Mouse (Mus musculus): ENCODE data around the gene Ptov1. TPM values are rescaled to one million over a fixed set of nuclear protein-coding genes. Genes with fewer than 3 reads are reported as not detected.

The Ptov1 gene
- polyA plus RNA-seq, 2 experiments: 471 to 751 TPM

GRCm38 (mm10) chr7:44835373-44836015 lies 34.1 kb downstream of the Ptov1 start:
- DNase-seq (ENCODE audit: low spot score) (no peak), ATAC-seq (ENCODE audit: low FRiP score, low read depth) (no peak)
- Histone ChIP-seq H3K9ac (ENCODE audit: low read depth, low read length, severe bottlenecking) (no peak overlapping the region), H3K27me3 (ENCODE audit: control insufficient read depth, insufficient read depth, low read length) (peaks cover 19% of the 10 kb centered on the region; the same call in 1 of the 2 replicates), H3K36me3 (ENCODE audit: control insufficient read depth, insufficient read depth, low read length) (peaks cover 25% of the 10 kb centered on the region), H3K9me3 (ENCODE audit: control insufficient read depth, low read length) (no peaks in the 10 kb centered on the region), H3K4me3 (replicated peaks; ENCODE audit: low read length) (no peak overlapping the region), H3K4me2 (replicated peaks; ENCODE audit: low read depth, low read length, severe bottlenecking) (no peak overlapping the region), H3K4me1 (ENCODE audit: control insufficient read depth, insufficient read depth, low read length) (peaks cover 7% of the 10 kb centered on the region; the same call in 1 of the 2 replicates), H3K27ac (replicated peaks; ENCODE audit: low read depth, low read length) (no peak overlapping the region)
- no peak for TF ChIP-seq POLR2A (IDR thresholded peaks at IDR 0.05; ENCODE audit: borderline replicate concordance, extremely low read depth, insufficient read depth, insufficient read length)
- 92% methylated on average over 1 of the region's 1 CpGs for WGBS

- ATAC-seq (ENCODE audit: low FRiP score, low read depth) (no peak), DNase-seq (ENCODE audit: low spot score) (peak; percentile 50)
- Histone ChIP-seq H3K4me3 (replicated peaks; ENCODE audit: low read length) (no peak overlapping the region), H3K27me3 (ENCODE audit: control insufficient read depth, insufficient read depth, low read length) (no peaks in the 10 kb centered on the region), H3K4me1 (ENCODE audit: control insufficient read depth, insufficient read depth, low read length) (no peaks in the 10 kb centered on the region), H3K27ac (replicated peaks; ENCODE audit: low read depth, low read length) (no peak overlapping the region), H3K9me3 (ENCODE audit: control insufficient read depth, low read length) (no peaks in the 10 kb centered on the region), H3K4me2 (replicated peaks; ENCODE audit: low read depth, low read length, severe bottlenecking) (no peak overlapping the region), H3K9ac (ENCODE audit: low read depth, low read length, severe bottlenecking) (no peak overlapping the region), H3K36me3 (ENCODE audit: control insufficient read depth, insufficient read depth, low read length) (peaks cover 48% of the 10 kb centered on the region)
- 43% methylated on average over 4 of the region's 4 CpGs for WGBS
- no peak for TF ChIP-seq POLR2A (IDR thresholded peaks at IDR 0.05; ENCODE audit: borderline replicate concordance, extremely low read depth, insufficient read depth, insufficient read length)
Observed at GRCm38 (mm10) chr7:44832763-44833162, 36.8 kb downstream of the Ptov1 start.

- peaks cover 45% of the 10 kb centered on the region for H3K36me3 ChIP-seq (ENCODE audit: control insufficient read depth, insufficient read depth, low read length)
- no peak for DNase-seq (ENCODE audit: low spot score)
- no peaks in the 10 kb centered on the region; the same call in 1 of the 2 replicates for H3K4me1 ChIP-seq (ENCODE audit: control insufficient read depth, insufficient read depth, low read length)
- no peak overlapping the region for H3K4me3 ChIP-seq (replicated peaks; ENCODE audit: low read length)
- 85% methylated on average over 5 of the region's 5 CpGs for WGBS
- H3K9me3 ChIP-seq (ENCODE audit: control insufficient read depth, low read length): no peaks in the 10 kb centered on the region
- no peak overlapping the region for H3K27ac ChIP-seq (replicated peaks; ENCODE audit: low read depth, low read length)
- no peak for TF ChIP-seq POLR2A (IDR thresholded peaks at IDR 0.05; ENCODE audit: borderline replicate concordance, extremely low read depth, insufficient read depth, insufficient read length)
- no peak overlapping the region for H3K9ac ChIP-seq (ENCODE audit: low read depth, low read length, severe bottlenecking)
- H3K4me2 ChIP-seq (replicated peaks; ENCODE audit: low read depth, low read length, severe bottlenecking): no peak overlapping the region
- H3K27me3 ChIP-seq (ENCODE audit: control insufficient read depth, insufficient read depth, low read length): no peaks in the 10 kb centered on the region
- no peak for ATAC-seq (ENCODE audit: low FRiP score, low read depth)
Observed at GRCm38 (mm10) chr7:44828706-44829105, 40.9 kb downstream of the Ptov1 start.

GRCm38 (mm10) chr7:44826771-44827170 lies 42.8 kb downstream of the Ptov1 start:
- H3K4me1 ChIP-seq (ENCODE audit: control insufficient read depth, insufficient read depth, low read length): no peaks in the 10 kb centered on the region; the same call in 1 of the 2 replicates
- peaks cover 40% of the 10 kb centered on the region for H3K36me3 ChIP-seq (ENCODE audit: control insufficient read depth, insufficient read depth, low read length)
- no peak overlapping the region for H3K4me3 ChIP-seq (replicated peaks; ENCODE audit: low read length)
- no peak overlapping the region for H3K27ac ChIP-seq (replicated peaks; ENCODE audit: low read depth, low read length)
- H3K9me3 ChIP-seq (ENCODE audit: control insufficient read depth, low read length): no peaks in the 10 kb centered on the region
- DNase-seq (ENCODE audit: low spot score) (no peak), ATAC-seq (ENCODE audit: low FRiP score, low read depth) (no peak)
- H3K4me2 ChIP-seq (replicated peaks; ENCODE audit: low read depth, low read length, severe bottlenecking): no peak overlapping the region
- no peak for TF ChIP-seq POLR2A (IDR thresholded peaks at IDR 0.05; ENCODE audit: borderline replicate concordance, extremely low read depth, insufficient read depth, insufficient read length)
- H3K9ac ChIP-seq (ENCODE audit: low read depth, low read length, severe bottlenecking): no peak overlapping the region
- 89% methylated on average over 3 of the region's 3 CpGs for WGBS
- H3K27me3 ChIP-seq (ENCODE audit: control insufficient read depth, insufficient read depth, low read length): no peaks in the 10 kb centered on the region

GRCm38 (mm10) chr7:44824872-44825271 lies 44.7 kb downstream of the Ptov1 start:
- H3K9ac ChIP-seq (ENCODE audit: low read depth, low read length, severe bottlenecking): no peak overlapping the region
- ATAC-seq (ENCODE audit: low FRiP score, low read depth) (peak; percentile 50; the same call in 1 of the 2 replicates), DNase-seq (ENCODE audit: low spot score) (peak; percentile 48)
- no peak overlapping the region for H3K27ac ChIP-seq (replicated peaks; ENCODE audit: low read depth, low read length)
- H3K9me3 ChIP-seq (ENCODE audit: control insufficient read depth, low read length): no peaks in the 10 kb centered on the region
- H3K4me3 ChIP-seq (replicated peaks; ENCODE audit: low read length): no peak overlapping the region
- H3K27me3 ChIP-seq (ENCODE audit: control insufficient read depth, insufficient read depth, low read length): no peaks in the 10 kb centered on the region
- H3K4me2 ChIP-seq (replicated peaks; ENCODE audit: low read depth, low read length, severe bottlenecking): no peak overlapping the region
- peaks cover 22% of the 10 kb centered on the region for H3K36me3 ChIP-seq (ENCODE audit: control insufficient read depth, insufficient read depth, low read length)
- 21% methylated on average over 3 of the region's 3 CpGs for WGBS
- no peaks in the 10 kb centered on the region; the same call in 1 of the 2 replicates for H3K4me1 ChIP-seq (ENCODE audit: control insufficient read depth, insufficient read depth, low read length)
- no peak for TF ChIP-seq POLR2A (IDR thresholded peaks at IDR 0.05; ENCODE audit: borderline replicate concordance, extremely low read depth, insufficient read depth, insufficient read length)
